Mouse (Mus musculus): ENCODE results near the gene Prepl. TPM values are rescaled to one million over a fixed set of nuclear protein-coding genes. Genes with fewer than 3 reads are reported as not detected.

Gene Prepl
- total RNA-seq, 4 experiments from 2014 or later: 366 to 422 (median 399) TPM

- no peak for DNase-seq (ENCODE audit: low spot score in 2 of 2)
These were observed 65.8 kb downstream of the Prepl start for GRCm38 (mm10) chr17:85024237-85024636.

- peak; percentile 34 to 48 for DNase-seq (ENCODE audit: low spot score in 2 of 2)
These were observed 66.5 kb downstream of the Prepl start for GRCm38 (mm10) chr17:85023247-85024167.

GRCm38 (mm10) chr17:85020343-85020742, 69.7 kb downstream of the Prepl start:
- no peak for DNase-seq (ENCODE audit: low spot score in 2 of 2)

- DNase-seq (ENCODE audit: low spot score in 2 of 2): no peak
These were observed 71.2 kb downstream of the Prepl start for GRCm38 (mm10) chr17:85018794-85019193.

- DNase-seq (ENCODE audit: low spot score in 2 of 2): no peak
These were observed 71.7 kb downstream of the Prepl start for GRCm38 (mm10) chr17:85018344-85018743.

- DNase-seq (ENCODE audit: low spot score in 2 of 2): no peak
These were observed 75.4 kb downstream of the Prepl start for GRCm38 (mm10) chr17:85014632-85015031.

- no peak for DNase-seq (ENCODE audit: low spot score in 2 of 2)
These were observed 76.6 kb downstream of the Prepl start for GRCm38 (mm10) chr17:85013485-85013884.

Other genes with a start within 250 kb of the Prepl start
- gene Ppm1b, start 133.5 kb downstream of the Prepl start, total RNA-seq (2022): 100 to 1,000 TPM; 114 to 117 (median 116) TPM
- under 1 TPM; 0.22 to 0.47 (median 0.25) TPM for gene Slc3a1, start 61.9 kb downstream of the Prepl start, total RNA-seq (2022)
- 10 to 100 TPM; 11.8 to 15.6 (median 12.7) TPM for gene Camkmt, start 311 bp upstream of the Prepl start, total RNA-seq (2022)

All from layer of hippocampus, adult 8-10 months (tissue).